Mouse (Mus musculus) megakaryocyte, embryonic 14.5 days (primary cell): ENCODE data around the gene Cyp2w1.

ENCODE experiments used
- FLI1 ChIP-seq: IDR thresholded peaks from 2 replicates; pipeline ENCODE4 v1.6.1; 2012; ENCODE audit warnings: low read length, inconsistent platforms, mixed read lengths
- GATA1 ChIP-seq: IDR thresholded peaks from 3 replicates; pipeline ENCODE4 v1.6.1; 2012; ENCODE audit warnings: mixed read lengths, low read length, inconsistent platforms, borderline replicate concordance

DNA sequence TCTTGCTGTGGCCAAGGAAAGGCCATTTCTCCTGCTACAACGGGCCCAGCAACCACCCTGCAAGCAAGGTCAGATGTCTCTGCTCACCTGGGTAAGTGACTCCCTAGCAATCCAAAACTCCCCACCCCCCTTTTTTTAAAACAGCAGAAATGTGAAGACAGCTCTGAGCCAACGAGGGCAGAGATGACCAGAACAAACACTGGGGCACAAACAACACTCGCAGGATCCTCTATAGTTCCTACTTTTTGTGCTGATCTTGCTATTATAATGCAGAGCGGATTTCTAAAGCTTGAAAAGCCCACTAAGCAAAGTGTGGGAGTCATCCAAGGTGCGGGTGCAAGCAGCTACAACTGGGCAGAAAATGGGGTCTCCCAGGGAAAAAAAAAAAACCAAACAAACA, 18.7 kb downstream of the Cyp2w1 start:
- TF ChIP-seq GATA1 (no peak), FLI1 (no peak)
